Mouse (Mus musculus) liver, adult (tissue): ENCODE measurements around the gene Acbd6.

ENCODE experiments used
- GATA4 ChIP-seq: IDR thresholded peaks from 2 replicates; pipeline ENCODE4 v1.6.1; 2014; ENCODE audit warnings: mild to moderate bottlenecking, low read length; ENCODE audit not compliant: insufficient replicate concordance

Acbd6 gene

DNA sequence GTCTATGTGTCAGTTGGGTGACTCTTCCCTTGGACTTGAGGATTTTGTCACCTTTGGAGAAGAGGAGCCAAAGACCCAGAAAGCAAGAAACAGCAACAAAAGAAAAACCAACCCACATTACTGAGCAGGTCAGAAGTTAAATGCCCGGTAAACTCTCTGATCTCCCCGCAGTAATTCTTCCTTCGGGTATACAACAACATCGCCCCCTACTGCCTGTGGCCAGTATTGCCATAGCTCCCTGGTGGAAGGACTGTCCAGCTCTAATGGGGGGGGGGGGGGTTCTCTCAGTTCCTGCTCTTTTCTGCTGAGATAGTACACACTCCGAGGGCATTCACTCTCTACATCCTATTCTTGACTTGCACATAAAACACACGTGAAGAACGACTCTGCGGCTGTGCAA, 163.5 kb downstream of the Acbd6 start:
- TF ChIP-seq GATA4 = no peak

DNA sequence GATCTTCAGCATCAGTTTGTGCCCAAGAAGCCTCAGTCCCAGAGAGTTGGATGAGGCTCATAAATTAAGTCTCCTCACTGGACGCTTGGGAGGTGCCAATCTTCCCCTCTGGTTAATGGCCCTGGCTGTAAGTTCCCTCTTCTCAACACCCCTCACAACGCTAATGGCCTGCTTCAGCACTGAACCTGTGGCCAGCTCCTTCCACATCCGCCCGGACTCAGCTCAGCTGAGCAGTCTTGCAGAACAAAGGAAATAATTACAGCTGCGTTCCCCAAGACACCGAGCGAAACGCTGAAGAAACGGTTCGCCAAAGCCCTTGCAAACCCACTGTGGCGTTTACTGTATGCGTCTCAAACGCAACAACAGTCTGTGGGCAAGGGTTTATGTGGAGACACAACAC, 164.3 kb downstream of the Acbd6 start:
- TF ChIP-seq GATA4 = no peak

DNA sequence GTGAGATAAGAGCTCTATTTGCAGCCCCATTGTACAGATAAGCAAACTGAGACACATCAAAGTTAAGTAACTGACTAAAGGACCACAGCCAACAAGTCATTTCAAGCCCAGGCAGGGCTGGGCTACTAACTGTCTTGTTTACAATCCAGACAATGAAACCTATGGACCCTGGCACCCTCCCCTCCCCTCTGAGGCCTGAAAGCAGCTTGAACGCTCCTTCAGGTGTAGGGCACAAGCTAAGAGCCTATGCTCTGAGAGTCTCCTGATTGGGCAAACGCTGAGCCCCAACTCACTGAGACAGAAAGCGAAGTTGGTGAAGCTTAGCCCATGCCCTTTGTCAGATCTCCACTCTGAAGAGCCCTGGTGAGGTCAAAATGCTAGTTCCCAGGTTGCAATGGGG, 166.4 kb downstream of the Acbd6 start:
- no peak for TF ChIP-seq GATA4

DNA sequence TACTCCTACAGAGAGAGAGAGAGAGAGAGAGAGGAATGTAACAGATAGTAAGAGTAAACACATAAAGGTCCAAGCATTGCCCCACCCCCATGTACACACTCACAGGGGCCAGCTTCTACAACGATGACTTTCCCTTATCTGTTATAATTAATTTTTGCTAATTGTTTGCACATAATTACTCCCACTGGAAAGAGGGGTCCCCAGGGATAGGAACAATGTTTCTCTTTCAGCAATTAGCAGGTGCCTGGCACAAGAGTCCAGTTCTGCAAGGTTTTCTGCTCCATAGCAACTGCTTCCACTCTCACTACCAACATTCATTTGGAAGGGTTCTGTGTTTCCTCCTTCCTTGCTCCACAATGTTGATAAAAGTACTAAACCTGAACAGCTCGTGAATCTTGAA, 168.0 kb downstream of the Acbd6 start:
- TF ChIP-seq GATA4 = no peak

DNA sequence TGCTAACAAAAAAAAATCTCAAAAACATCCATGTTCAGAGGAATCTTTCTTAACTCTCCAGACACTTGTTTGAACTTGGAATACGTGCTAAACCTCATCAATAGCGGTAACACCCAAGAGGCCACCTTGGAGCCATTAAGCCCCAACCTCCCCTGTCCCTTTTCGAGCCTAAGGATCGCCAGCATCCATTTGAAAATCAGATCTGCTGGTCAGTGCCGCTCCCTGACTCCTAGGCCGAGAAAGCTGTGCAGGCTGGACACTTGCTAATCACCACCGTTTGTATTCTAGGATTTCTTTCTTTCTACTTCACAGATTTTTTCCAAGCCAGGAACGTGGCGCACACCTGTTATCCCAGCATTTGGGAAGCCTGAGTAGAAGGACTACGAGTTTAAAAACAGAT, 169.9 kb downstream of the Acbd6 start:
- TF ChIP-seq GATA4 = no peak

DNA sequence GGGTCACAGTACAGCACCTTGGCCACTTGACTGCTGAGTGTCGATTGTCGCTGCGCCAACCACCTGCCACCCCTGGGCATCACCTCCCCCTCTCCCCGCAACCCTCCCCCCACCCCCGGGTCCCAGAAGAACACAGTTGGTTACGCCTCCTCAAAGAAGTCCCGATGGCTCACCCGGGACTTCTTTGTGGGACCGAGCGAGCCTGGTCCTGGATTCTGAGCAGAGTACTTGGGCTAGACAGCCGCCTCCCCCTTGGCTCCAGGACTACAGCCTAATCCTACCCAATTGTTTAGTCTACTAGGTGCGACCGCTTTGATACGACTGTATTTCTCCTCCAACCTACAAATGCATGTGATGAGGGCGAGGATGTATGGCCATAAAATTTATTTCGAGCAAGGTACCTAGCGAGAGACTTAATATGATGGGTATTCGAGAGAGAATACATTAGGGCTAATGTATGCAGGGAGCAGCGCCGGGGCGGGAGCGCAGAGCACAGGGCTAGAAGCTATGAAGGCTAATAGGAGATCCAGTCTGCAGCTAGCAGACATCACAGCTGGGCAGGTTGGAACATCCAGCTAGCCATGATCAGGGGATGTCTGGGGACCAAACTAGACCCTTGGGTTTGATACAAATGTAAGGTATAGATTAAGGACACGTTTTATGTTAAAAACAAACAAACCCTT, 171.3 kb downstream of the Acbd6 start:
- TF ChIP-seq GATA4 = no peak

DNA sequence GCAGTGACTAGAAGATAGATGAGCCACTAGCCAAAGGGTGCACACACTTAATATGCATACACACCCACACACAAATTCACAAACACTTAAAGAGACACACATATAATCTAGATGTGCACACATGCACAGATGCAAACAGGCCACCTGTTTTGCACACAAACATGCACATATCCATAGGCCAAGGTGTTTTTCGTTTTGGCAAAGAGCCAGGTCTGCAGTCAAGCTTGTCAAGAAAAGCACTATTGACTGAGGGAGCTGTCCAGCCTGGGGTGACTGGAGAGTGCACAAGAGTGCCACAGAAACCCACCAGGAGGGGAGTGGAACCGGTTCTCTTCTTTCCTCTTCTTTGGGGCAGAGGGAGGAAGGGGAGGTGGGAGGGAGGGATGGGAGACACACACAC, 173.2 kb downstream of the Acbd6 start:
- TF ChIP-seq GATA4 = no peak

DNA sequence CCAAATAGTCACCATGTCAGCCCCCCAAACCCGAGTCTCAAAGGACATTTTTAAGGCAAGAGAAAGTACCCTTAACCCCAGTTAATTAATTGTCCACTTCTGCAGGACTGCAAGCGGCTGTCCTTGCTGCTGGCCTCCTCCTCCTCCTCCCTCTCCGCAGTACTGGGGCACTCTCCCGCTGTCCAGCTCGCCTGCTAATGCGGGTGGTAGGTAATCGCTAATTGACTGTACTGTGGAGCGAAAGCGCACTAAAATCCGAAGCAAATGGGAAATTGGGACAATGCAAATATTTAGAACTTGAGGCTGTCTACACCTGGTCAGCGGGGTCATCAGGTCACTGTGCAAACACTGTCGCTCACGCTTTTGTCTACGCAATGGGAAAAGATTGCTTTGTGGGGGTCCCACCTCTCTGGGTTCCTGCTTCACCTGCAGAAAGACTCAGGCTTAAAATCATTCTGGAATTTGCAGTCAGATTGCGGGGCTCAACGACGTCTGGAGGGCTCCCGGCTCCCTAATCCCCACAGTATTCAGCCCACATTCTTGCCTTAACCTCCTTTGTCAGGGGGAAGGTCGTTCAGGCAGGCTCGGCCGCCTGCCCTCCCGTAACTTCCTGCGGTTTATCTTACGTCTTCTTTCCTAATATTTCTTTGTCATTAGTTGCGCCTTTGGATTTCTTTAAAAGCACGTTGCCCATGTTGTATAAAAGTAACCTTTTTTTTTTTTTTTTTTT, 178.3 kb downstream of the Acbd6 start:
- no peak for TF ChIP-seq GATA4

DNA sequence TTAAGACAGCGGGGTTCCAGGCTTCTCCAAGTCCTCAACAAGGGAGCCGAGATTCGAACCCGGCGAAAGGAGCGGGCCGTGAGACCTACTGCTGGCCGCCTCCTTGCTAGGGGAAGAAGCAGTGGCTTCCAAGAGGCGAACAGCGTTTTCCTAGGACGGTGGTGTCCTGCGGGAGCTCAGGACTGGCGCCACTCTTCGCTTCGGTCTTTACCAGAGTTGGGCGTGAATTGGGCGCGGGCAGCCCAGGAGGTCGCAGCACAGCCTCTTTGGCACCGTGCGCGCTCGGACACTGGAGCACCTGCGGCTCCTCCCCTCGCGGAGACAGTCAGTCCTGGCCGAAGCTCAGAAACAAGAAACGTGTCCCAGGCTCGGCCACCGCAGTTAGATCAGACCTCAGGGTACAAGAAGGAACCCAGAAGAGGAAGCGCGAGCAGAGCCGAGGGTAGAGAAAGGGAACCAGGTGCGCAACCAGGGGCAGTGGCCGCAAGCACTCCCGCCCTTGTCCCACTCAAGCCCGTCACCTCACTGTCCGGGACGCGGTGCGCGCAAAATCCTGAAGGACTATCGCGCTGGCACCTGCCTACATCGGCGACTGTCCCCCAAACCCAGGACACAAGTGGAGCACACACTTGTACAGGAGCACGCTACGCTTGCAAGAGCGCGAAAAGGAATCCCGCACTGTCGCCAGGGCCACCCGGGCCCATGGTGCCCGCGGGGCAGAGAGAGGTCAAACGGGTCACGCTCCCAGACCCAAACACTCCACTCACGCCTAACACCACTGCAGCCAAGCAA, 179.3 kb downstream of the Acbd6 start:
- no peak for TF ChIP-seq GATA4

DNA sequence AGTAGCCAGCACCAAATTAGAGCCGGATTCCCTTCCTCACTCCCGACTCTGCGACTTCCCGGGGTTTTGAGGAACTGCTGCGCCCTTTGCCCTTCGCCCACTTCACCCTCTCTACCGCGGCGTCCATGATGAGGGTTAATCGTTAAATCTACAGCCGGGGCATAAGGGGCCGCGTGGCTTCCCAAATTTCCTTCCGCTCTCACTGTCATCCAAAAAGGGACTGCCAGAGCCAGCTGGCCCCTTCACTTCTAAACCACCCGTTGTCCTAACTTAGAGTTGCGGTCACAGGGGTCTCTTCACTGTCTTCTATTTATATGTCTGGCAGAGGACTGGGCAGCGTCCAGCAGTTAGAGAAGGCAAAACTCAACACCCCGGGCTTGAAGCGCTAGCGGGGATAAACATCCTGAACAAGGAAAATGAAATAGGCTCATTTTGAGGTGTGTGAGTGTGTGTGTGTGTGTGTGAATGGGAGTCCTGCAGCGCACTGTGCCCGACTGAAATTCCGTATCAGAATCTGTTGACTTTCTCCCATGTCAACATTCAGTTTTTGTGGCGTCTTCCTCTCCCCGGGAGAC, 180.0 kb downstream of the Acbd6 start:
- no peak for TF ChIP-seq GATA4
